Mouse (Mus musculus) spleen, adult 2 months (tissue): Measurements from ENCODE around the gene Prkci. TPM values are rescaled to one million over a fixed set of nuclear protein-coding genes. Genes with fewer than 3 reads are reported as not detected.

Experiments
- DNase-seq, 2 experiments: peaks; one replicate each; pipeline versions ENCODE4 v3.0.0 to v3.0.0-alpha.2; 2012 to 2021; ENCODE audit warnings: low spot score in 2 of 2, low read depth in 1 of 2
- H3K27ac ChIP-seq: fragments of 200-500 bp; 2 replicates; pipeline ENCODE4 v1.5.1; 2012; ENCODE audit warnings: low read length, inconsistent platforms; ENCODE audit not compliant: insufficient read depth
- H3K27me3 ChIP-seq: fragments of 200-500 bp; 2 replicates; pipeline ENCODE4 v1.6.1; 2012; ENCODE audit warnings: mild to moderate bottlenecking, moderate library complexity, low read length, inconsistent platforms; ENCODE audit not compliant: control insufficient read depth, insufficient read depth
- H3K36me3 ChIP-seq: fragments of 200-500 bp; 2 replicates; pipeline ENCODE4 v1.6.1; 2012; ENCODE audit warnings: mild to moderate bottlenecking, low read length, inconsistent platforms; ENCODE audit not compliant: control insufficient read depth, insufficient read depth
- H3K4me1 ChIP-seq: fragments of 200-500 bp; 2 replicates; pipeline ENCODE4 v1.6.1; 2011; ENCODE audit warnings: inconsistent platforms; ENCODE audit not compliant: control insufficient read depth, insufficient read depth, insufficient read length
- H3K4me3 ChIP-seq: fragments of 200-500 bp; 2 replicates; pipeline ENCODE4 v1.5.1; 2011; ENCODE audit warnings: mild to moderate bottlenecking, inconsistent platforms; ENCODE audit not compliant: insufficient read depth, insufficient read length; ENCODE audit errors: extremely low read depth
- CTCF ChIP-seq: fragments of 200-500 bp; IDR thresholded peaks from 2 replicates; pipeline ENCODE4 v1.5.1; 2011; ENCODE audit warnings: mild to moderate bottlenecking, inconsistent platforms; ENCODE audit not compliant: insufficient read depth, insufficient read length, insufficient replicate concordance; ENCODE audit errors: extremely low read depth
- POLR2A ChIP-seq: fragments of 200-500 bp; IDR thresholded peaks from 2 replicates; pipeline ENCODE4 v1.6.1; 2011; ENCODE audit warnings: low read depth, low read length, inconsistent platforms
- WGBS: fragments of 180-500 bp; shearing (Covaris S2); methylation state at CpG from one replicate; pipeline ENCODE4 v1.1.7; 2018; 5-methylcytosine and 5-hydroxymethylcytosine counted together
- polyA plus RNA-seq: library from polyadenylated mRNA; depleted of rRNA; stranded (reverse); fragments of >200 nt; gene quantifications from 2 replicates; pipeline ENCODE4 v1.2.3, GENCODE M21; 2012

The Prkci gene
- polyA plus RNA-seq, 1 experiment, result 3.7 TPM

GRCm38 (mm10) chr3:31075808-31076207 lies 80.3 kb downstream of the Prkci start:
- no peak for DNase-seq
- Histone ChIP-seq H3K27me3 (no peaks in the 10 kb centered on the region), H3K4me3 (no peak overlapping the region), H3K4me1 (no peaks in the 10 kb centered on the region), H3K27ac (no peak overlapping the region), H3K36me3 (no peaks in the 10 kb centered on the region)
- WGBS, result 67% methylated on average over 11 of the region's 11 CpGs
- TF ChIP-seq POLR2A (no peak), CTCF (no peak)

GRCm38 (mm10) chr3:31077068-31077703 lies 81.6 kb downstream of the Prkci start:
- Histone ChIP-seq H3K27me3 (no peaks in the 10 kb centered on the region), H3K4me1 (peaks cover under 1% of the 10 kb centered on the region; the same call in 1 of the 2 replicates), H3K27ac (no peak overlapping the region), H3K36me3 (no peaks in the 10 kb centered on the region), H3K4me3 (no peak overlapping the region)
- no peak for TF ChIP-seq POLR2A
- TF ChIP-seq CTCF, result no peak
- no peak for DNase-seq
- 88% methylated on average over 6 of the region's 6 CpGs for WGBS

GRCm38 (mm10) chr3:31079450-31079849 lies 83.9 kb downstream of the Prkci start:
- no peak overlapping the region for H3K27ac ChIP-seq

GRCm38 (mm10) chr3:31080791-31081502 lies 85.4 kb downstream of the Prkci start:
- H3K4me3 ChIP-seq, result no peak overlapping the region
- TF ChIP-seq CTCF (no peak), POLR2A (no peak)
- no peaks in the 10 kb centered on the region for H3K36me3 ChIP-seq
- no peak for DNase-seq
- H3K4me1 ChIP-seq, result peaks cover 15% of the 10 kb centered on the region
- 88% methylated on average over 10 of the region's 10 CpGs for WGBS
- H3K27me3 ChIP-seq, result no peaks in the 10 kb centered on the region
- no peak overlapping the region for H3K27ac ChIP-seq

More at GRCm38 (mm10) chr3:31079450-31079849, 83.9 kb downstream of the Prkci start:
- Histone ChIP-seq H3K4me3 (no peak overlapping the region), H3K4me1 (peaks cover 15% of the 10 kb centered on the region), H3K27me3 (no peaks in the 10 kb centered on the region), H3K36me3 (no peaks in the 10 kb centered on the region)
- WGBS, result 86% methylated on average over 10 of the region's 10 CpGs
- TF ChIP-seq CTCF (no peak), POLR2A (no peak)
- no peak for DNase-seq

GRCm38 (mm10) chr3:31082838-31083506 lies 87.4 kb downstream of the Prkci start:
- DNase-seq, result no peak
- Histone ChIP-seq H3K27ac (peak overlapping the region; percentile 46; the same call in 1 of the 2 replicates), H3K4me3 (no peak overlapping the region), H3K36me3 (no peaks in the 10 kb centered on the region), H3K27me3 (no peaks in the 10 kb centered on the region), H3K4me1 (peaks cover 19% of the 10 kb centered on the region)
- WGBS, result 52% methylated on average over 12 of the region's 13 CpGs
- TF ChIP-seq CTCF (no peak), POLR2A (no peak)

GRCm38 (mm10) chr3:31083507-31084245 lies 88.1 kb downstream of the Prkci start:
- Histone ChIP-seq H3K27me3 (no peaks in the 10 kb centered on the region), H3K4me1 (peaks cover 25% of the 10 kb centered on the region), H3K27ac (peak overlapping the region; percentile 39), H3K36me3 (no peaks in the 10 kb centered on the region), H3K4me3 (peak overlapping the region; percentile 33; the same call in 1 of the 2 replicates)
- DNase-seq, result peak in 1 of 2 experiments; percentile 42
- WGBS, result 18% methylated on average over 12 of the region's 12 CpGs
- TF ChIP-seq POLR2A, result no peak
- no peak for TF ChIP-seq CTCF
